Mouse (Mus musculus) neural tube, embryonic 11.5 days (tissue): Measurements from ENCODE around the gene Rbms3. TPM values are rescaled to one million over a fixed set of nuclear protein-coding genes. Genes with fewer than 3 reads are reported as not detected.

Experiments
- ATAC-seq: fragments of 200-750 bp; cut with Nextera tagmentation; 2 replicates; pipeline ENCODE4 v1.8.0; 2017; ENCODE audit warnings: moderate number of reproducible peaks, mild to moderate bottlenecking, moderate TSS enrichment, moderate library complexity; ENCODE audit not compliant: insufficient read depth, low FRiP score, low TSS enrichment
- DNase-seq: peaks from one replicate; pipeline ENCODE4 v3.0.0-alpha.2; 2015; ENCODE audit warnings: low spot score
- H3K27ac ChIP-seq: fragments of 300-500 bp; sonication (generic); 2 replicates; pipeline ENCODE4 v1.5.1; 2014; ENCODE audit warnings: low read depth, mild to moderate bottlenecking, low read length
- H3K27me3 ChIP-seq: fragments of 300-500 bp; sonication (generic); 2 replicates; pipeline ENCODE4 v1.6.1; 2014; ENCODE audit warnings: mild to moderate bottlenecking, low read length, mixed read lengths; ENCODE audit not compliant: control insufficient read depth, insufficient read depth
- H3K36me3 ChIP-seq: fragments of 300-500 bp; sonication (generic); 2 replicates; pipeline ENCODE4 v1.6.1; 2014; ENCODE audit warnings: mild to moderate bottlenecking, low read length, moderate library complexity, mixed read lengths; ENCODE audit not compliant: control insufficient read depth, insufficient read depth
- H3K4me1 ChIP-seq: fragments of 300-500 bp; sonication (generic); 2 replicates; pipeline ENCODE4 v1.6.1; 2014; ENCODE audit warnings: low read length, mixed read lengths; ENCODE audit not compliant: control insufficient read depth, insufficient read depth
- H3K4me2 ChIP-seq: fragments of 300-500 bp; sonication (generic); 2 replicates; pipeline ENCODE4 v1.6.1; 2014; ENCODE audit warnings: low read depth, mild to moderate bottlenecking, moderate library complexity
- H3K4me3 ChIP-seq: fragments of 300-500 bp; sonication (generic); 2 replicates; pipeline ENCODE4 v1.5.1; 2014; ENCODE audit warnings: low read depth, low read length
- H3K9ac ChIP-seq: fragments of 300-500 bp; sonication (generic); 2 replicates; pipeline ENCODE4 v1.6.1; 2014; ENCODE audit warnings: mild to moderate bottlenecking, low read length
- H3K9me3 ChIP-seq: fragments of 300-500 bp; sonication (generic); 2 replicates; pipeline ENCODE4 v1.6.1; 2016; ENCODE audit warnings: low read length; ENCODE audit not compliant: control insufficient read depth
- WGBS: fragments of 180-500 bp; shearing (Covaris S2); extraction: QIAGEN DNeasy Blood & Tissue Kit; methylation state at CpG from one replicate; pipeline ENCODE4 v1.1.7; 2014; 5-methylcytosine and 5-hydroxymethylcytosine counted together
- polyA plus RNA-seq: library from polyadenylated mRNA; unstranded; fragments of >200 nt; fragmentation: Nextera tagmentation; extraction: Ambion mirVana; gene quantifications from 2 replicates; pipeline ENCODE4 v1.2.1, GENCODE M21; 2014

The Rbms3 gene
- polyA plus RNA-seq, 1 experiment from 2014 or later, result 60.1 TPM

- WGBS, result 36% methylated on average over 2 of the region's 2 CpGs
- ATAC-seq (no peak), DNase-seq (no peak)
- H3K4me2 ChIP-seq, result no peak overlapping the region
- no peak overlapping the region for H3K9ac ChIP-seq
- no peaks in the 10 kb centered on the region for H3K4me1 ChIP-seq
- H3K27me3 ChIP-seq, result no peaks in the 10 kb centered on the region
- no peaks in the 10 kb centered on the region for H3K9me3 ChIP-seq
- H3K4me3 ChIP-seq, result no peak overlapping the region
- no peak overlapping the region for H3K27ac ChIP-seq
- no peaks in the 10 kb centered on the region for H3K36me3 ChIP-seq
Observed at GRCm38 (mm10) chr9:116873976-116874320, 755.8 kb downstream of the Rbms3 start.

GRCm38 (mm10) chr9:116873033-116873975 is 756.4 kb downstream of the Rbms3 start:
- H3K9me3 ChIP-seq, result no peaks in the 10 kb centered on the region
- no peak overlapping the region for H3K4me2 ChIP-seq
- WGBS, result 68% methylated on average over 30 of the region's 30 CpGs
- H3K27me3 ChIP-seq, result no peaks in the 10 kb centered on the region
- H3K4me3 ChIP-seq, result no peak overlapping the region
- no peaks in the 10 kb centered on the region for H3K4me1 ChIP-seq
- H3K27ac ChIP-seq, result no peak overlapping the region
- DNase-seq (no peak), ATAC-seq (no peak)
- H3K36me3 ChIP-seq, result no peaks in the 10 kb centered on the region
- no peak overlapping the region for H3K9ac ChIP-seq

GRCm38 (mm10) chr9:116872346-116872745 is 757.4 kb downstream of the Rbms3 start:
- H3K4me1 ChIP-seq, result no peaks in the 10 kb centered on the region
- H3K9ac ChIP-seq, result no peak overlapping the region
- no peak overlapping the region for H3K4me2 ChIP-seq
- no peak overlapping the region for H3K4me3 ChIP-seq
- 86% methylated on average over 6 of the region's 6 CpGs for WGBS
- DNase-seq (no peak), ATAC-seq (no peak)
- H3K9me3 ChIP-seq, result no peaks in the 10 kb centered on the region
- H3K27ac ChIP-seq, result no peak overlapping the region
- no peaks in the 10 kb centered on the region for H3K27me3 ChIP-seq
- H3K36me3 ChIP-seq, result no peaks in the 10 kb centered on the region

GRCm38 (mm10) chr9:116871576-116871975 is 758.1 kb downstream of the Rbms3 start:
- no peaks in the 10 kb centered on the region for H3K36me3 ChIP-seq

GRCm38 (mm10) chr9:116866060-116866459 is 763.7 kb downstream of the Rbms3 start:
- no peaks in the 10 kb centered on the region for H3K9me3 ChIP-seq
- no peaks in the 10 kb centered on the region for H3K27me3 ChIP-seq
- ATAC-seq, result no peak
- no peaks in the 10 kb centered on the region for H3K4me1 ChIP-seq
- H3K4me2 ChIP-seq, result no peak overlapping the region
- DNase-seq, result no peak
- H3K36me3 ChIP-seq, result no peaks in the 10 kb centered on the region
- H3K9ac ChIP-seq, result no peak overlapping the region
- H3K27ac ChIP-seq, result no peak overlapping the region
- H3K4me3 ChIP-seq, result no peak overlapping the region
- 88% methylated on average over 7 of the region's 7 CpGs for WGBS

More at GRCm38 (mm10) chr9:116871576-116871975, 758.1 kb downstream of the Rbms3 start:
- Histone ChIP-seq H3K4me2 (no peak overlapping the region), H3K27ac (no peak overlapping the region), H3K9me3 (no peaks in the 10 kb centered on the region), H3K27me3 (no peaks in the 10 kb centered on the region), H3K9ac (no peak overlapping the region), H3K4me1 (no peaks in the 10 kb centered on the region), H3K4me3 (no peak overlapping the region)
- ATAC-seq (no peak), DNase-seq (no peak)
- 89% methylated on average over 5 of the region's 5 CpGs for WGBS

- ATAC-seq (no peak), DNase-seq (no peak)
- no peaks in the 10 kb centered on the region for H3K36me3 ChIP-seq
- no peak overlapping the region for H3K4me3 ChIP-seq
- no peak overlapping the region for H3K4me2 ChIP-seq
- no peak overlapping the region for H3K9ac ChIP-seq
- 58% methylated on average over 4 of the region's 4 CpGs for WGBS
- H3K9me3 ChIP-seq, result no peaks in the 10 kb centered on the region
- H3K4me1 ChIP-seq, result no peaks in the 10 kb centered on the region
- H3K27ac ChIP-seq, result no peak overlapping the region
- no peaks in the 10 kb centered on the region for H3K27me3 ChIP-seq
Observed at GRCm38 (mm10) chr9:116863626-116864025, 766.1 kb downstream of the Rbms3 start.

GRCm38 (mm10) chr9:116862341-116862740 is 767.4 kb downstream of the Rbms3 start:
- DNase-seq (no peak), ATAC-seq (no peak)
- H3K27me3 ChIP-seq, result no peaks in the 10 kb centered on the region
- H3K9me3 ChIP-seq, result no peaks in the 10 kb centered on the region
- H3K4me2 ChIP-seq, result no peak overlapping the region
- no peak overlapping the region for H3K27ac ChIP-seq
- WGBS, result 94% methylated on average over 3 of the region's 3 CpGs
- no peaks in the 10 kb centered on the region for H3K36me3 ChIP-seq
- no peaks in the 10 kb centered on the region for H3K4me1 ChIP-seq
- no peak overlapping the region for H3K9ac ChIP-seq
- no peak overlapping the region for H3K4me3 ChIP-seq

- Histone ChIP-seq H3K9me3 (no peaks in the 10 kb centered on the region), H3K4me2 (no peak overlapping the region), H3K9ac (no peak overlapping the region), H3K27me3 (no peaks in the 10 kb centered on the region), H3K27ac (no peak overlapping the region), H3K4me3 (no peak overlapping the region), H3K4me1 (no peaks in the 10 kb centered on the region; the same call in 1 of the 2 replicates), H3K36me3 (no peaks in the 10 kb centered on the region)
- no peak for ATAC-seq
- 95% methylated on average over 6 of the region's 6 CpGs for WGBS
- DNase-seq, result no peak
Observed at GRCm38 (mm10) chr9:116857861-116858595, 771.7 kb downstream of the Rbms3 start.
